Mouse (Mus musculus): ENCODE measurements around the gene Disp1. TPM values are rescaled to one million over a fixed set of nuclear protein-coding genes. Genes with fewer than 3 reads are reported as not detected.
A peak's percentile ranks its signal among the peaks of the same experiment; 100 is the strongest.

Gene Disp1
- polyA plus RNA-seq, 1 experiment = 5.8 TPM

- H3K4me3 ChIP-seq (ENCODE audit: control insufficient read depth, low read depth, low read length) = peak overlapping the region; percentile 29
- TF ChIP-seq CTCF (IDR thresholded peaks at IDR 0.05; ENCODE audit: control insufficient read depth, insufficient read depth, insufficient replicate concordance, low read depth, low read length) = no peak
- no peak for TF ChIP-seq POLR2A (IDR thresholded peaks at IDR 0.05; ENCODE audit: control insufficient read depth, low read depth, low read length)
- no peaks in the 10 kb centered on the region for H3K27me3 ChIP-seq (ENCODE audit: control insufficient read depth, insufficient read depth, low read length)
- no peaks in the 10 kb centered on the region for H3K4me1 ChIP-seq (ENCODE audit: control insufficient read depth, insufficient read depth, low read length)
- no peaks in the 10 kb centered on the region for H3K36me3 ChIP-seq (ENCODE audit: control insufficient read depth, insufficient read depth, low read length)
- no peak overlapping the region for H3K27ac ChIP-seq (ENCODE audit: control insufficient read depth, insufficient read depth, low read depth, low read length)
These were observed 42.0 kb downstream of the Disp1 start for GRCm38 (mm10) chr1:183179316-183179715.

- TF ChIP-seq POLR2A (IDR thresholded peaks at IDR 0.05; ENCODE audit: control insufficient read depth, low read depth, low read length) (no peak), CTCF (IDR thresholded peaks at IDR 0.05; ENCODE audit: control insufficient read depth, insufficient read depth, insufficient replicate concordance, low read depth, low read length) (no peak)
- Histone ChIP-seq H3K27me3 (ENCODE audit: control insufficient read depth, insufficient read depth, low read length) (no peaks in the 10 kb centered on the region), H3K36me3 (ENCODE audit: control insufficient read depth, insufficient read depth, low read length) (no peaks in the 10 kb centered on the region), H3K27ac (ENCODE audit: control insufficient read depth, insufficient read depth, low read depth, low read length) (no peak overlapping the region), H3K4me1 (ENCODE audit: control insufficient read depth, insufficient read depth, low read length) (no peaks in the 10 kb centered on the region), H3K4me3 (ENCODE audit: control insufficient read depth, low read depth, low read length) (no peak overlapping the region; the same call in 1 of the 2 replicates)
These were observed 46.1 kb downstream of the Disp1 start for GRCm38 (mm10) chr1:183175236-183175635.

DNA sequence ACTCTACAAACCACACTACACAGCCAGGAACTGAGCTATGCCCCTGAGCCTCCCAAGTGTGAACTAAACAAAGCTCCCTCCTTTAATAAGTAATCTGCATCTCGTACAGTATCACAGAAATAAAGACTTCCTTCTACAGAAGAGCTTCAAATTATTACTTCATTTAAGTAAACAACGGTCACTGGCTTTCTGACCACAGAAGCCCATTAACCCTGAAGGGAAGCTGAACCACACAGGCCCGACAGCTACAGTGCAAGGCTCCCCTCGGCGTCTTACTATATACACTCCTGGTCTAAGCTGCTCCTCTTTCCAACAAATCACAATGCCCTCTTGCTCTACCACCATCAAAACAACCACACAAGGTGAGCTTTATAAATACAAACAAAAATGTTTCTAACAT, 50.2 kb downstream of the Disp1 start:
- TF ChIP-seq POLR2A (IDR thresholded peaks at IDR 0.05; ENCODE audit: control insufficient read depth, low read depth, low read length) = no peak
- no peak for TF ChIP-seq CTCF (IDR thresholded peaks at IDR 0.05; ENCODE audit: control insufficient read depth, insufficient read depth, insufficient replicate concordance, low read depth, low read length)
- Histone ChIP-seq H3K27me3 (ENCODE audit: control insufficient read depth, insufficient read depth, low read length) (no peaks in the 10 kb centered on the region), H3K4me1 (ENCODE audit: control insufficient read depth, insufficient read depth, low read length) (no peaks in the 10 kb centered on the region), H3K36me3 (ENCODE audit: control insufficient read depth, insufficient read depth, low read length) (no peaks in the 10 kb centered on the region), H3K4me3 (ENCODE audit: control insufficient read depth, low read depth, low read length) (no peak overlapping the region), H3K27ac (ENCODE audit: control insufficient read depth, insufficient read depth, low read depth, low read length) (no peak overlapping the region)

- no peaks in the 10 kb centered on the region for H3K4me1 ChIP-seq (ENCODE audit: control insufficient read depth, insufficient read depth, low read length)
- H3K4me3 ChIP-seq (ENCODE audit: control insufficient read depth, low read depth, low read length) = no peak overlapping the region
- no peak overlapping the region for H3K27ac ChIP-seq (ENCODE audit: control insufficient read depth, insufficient read depth, low read depth, low read length)
- no peaks in the 10 kb centered on the region for H3K27me3 ChIP-seq (ENCODE audit: control insufficient read depth, insufficient read depth, low read length)
- no peaks in the 10 kb centered on the region for H3K36me3 ChIP-seq (ENCODE audit: control insufficient read depth, insufficient read depth, low read length)
- TF ChIP-seq POLR2A (IDR thresholded peaks at IDR 0.05; ENCODE audit: control insufficient read depth, low read depth, low read length) = no peak
- no peak for TF ChIP-seq CTCF (IDR thresholded peaks at IDR 0.05; ENCODE audit: control insufficient read depth, insufficient read depth, insufficient replicate concordance, low read depth, low read length)
These were observed 52.9 kb downstream of the Disp1 start for GRCm38 (mm10) chr1:183168465-183168864.

DNA sequence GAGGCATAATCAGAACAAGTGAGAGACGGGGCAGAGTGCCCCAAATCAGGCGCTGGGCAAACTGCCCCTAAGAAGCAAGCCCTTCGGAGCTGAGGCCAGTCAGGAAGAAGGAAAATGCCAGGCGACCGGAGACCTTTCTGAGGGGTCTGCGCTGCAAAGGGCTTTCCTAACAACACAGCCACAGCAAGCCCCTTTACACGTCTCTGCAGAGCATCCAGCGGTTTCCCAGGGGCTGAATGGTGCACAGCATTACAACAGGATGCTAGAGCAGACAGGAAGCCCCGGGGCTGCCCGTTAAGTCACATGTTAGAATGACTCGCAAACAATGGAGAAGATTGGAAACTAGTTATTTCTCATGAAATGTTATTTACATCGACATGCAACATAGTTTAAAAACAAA, 53.5 kb downstream of the Disp1 start:
- H3K4me3 ChIP-seq (ENCODE audit: control insufficient read depth, low read depth, low read length) = no peak overlapping the region
- no peak overlapping the region for H3K27ac ChIP-seq (ENCODE audit: control insufficient read depth, insufficient read depth, low read depth, low read length)
- H3K36me3 ChIP-seq (ENCODE audit: control insufficient read depth, insufficient read depth, low read length) = no peaks in the 10 kb centered on the region
- TF ChIP-seq CTCF (IDR thresholded peaks at IDR 0.05; ENCODE audit: control insufficient read depth, insufficient read depth, insufficient replicate concordance, low read depth, low read length) (no peak), POLR2A (IDR thresholded peaks at IDR 0.05; ENCODE audit: control insufficient read depth, low read depth, low read length) (no peak)
- no peaks in the 10 kb centered on the region for H3K27me3 ChIP-seq (ENCODE audit: control insufficient read depth, insufficient read depth, low read length)
- H3K4me1 ChIP-seq (ENCODE audit: control insufficient read depth, insufficient read depth, low read length) = no peaks in the 10 kb centered on the region

DNA sequence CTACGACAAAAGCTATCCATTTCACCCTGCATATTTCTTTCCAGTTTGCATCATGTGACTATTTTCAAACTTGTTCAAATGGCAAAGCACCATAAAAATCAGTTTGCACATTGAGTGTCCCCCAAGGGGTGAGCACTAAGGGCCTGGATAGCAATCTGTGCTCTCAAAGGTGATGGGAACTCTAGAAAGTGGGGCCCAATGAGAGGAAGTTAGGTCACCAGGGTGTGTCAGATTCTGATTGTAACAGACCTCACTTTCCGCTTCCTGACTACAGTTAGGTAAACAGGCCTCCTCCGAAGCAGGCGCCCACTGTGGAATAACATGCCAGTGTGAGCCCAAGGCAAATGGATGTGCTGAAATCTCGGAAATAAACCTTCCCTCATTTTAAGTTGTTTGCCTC, 54.6 kb downstream of the Disp1 start:
- no peaks in the 10 kb centered on the region for H3K36me3 ChIP-seq (ENCODE audit: control insufficient read depth, insufficient read depth, low read length)
- H3K4me3 ChIP-seq (ENCODE audit: control insufficient read depth, low read depth, low read length) = no peak overlapping the region
- H3K27ac ChIP-seq (ENCODE audit: control insufficient read depth, insufficient read depth, low read depth, low read length) = no peak overlapping the region
- TF ChIP-seq CTCF (IDR thresholded peaks at IDR 0.05; ENCODE audit: control insufficient read depth, insufficient read depth, insufficient replicate concordance, low read depth, low read length) (no peak), POLR2A (IDR thresholded peaks at IDR 0.05; ENCODE audit: control insufficient read depth, low read depth, low read length) (no peak)
- H3K27me3 ChIP-seq (ENCODE audit: control insufficient read depth, insufficient read depth, low read length) = no peaks in the 10 kb centered on the region
- no peaks in the 10 kb centered on the region for H3K4me1 ChIP-seq (ENCODE audit: control insufficient read depth, insufficient read depth, low read length)

DNA sequence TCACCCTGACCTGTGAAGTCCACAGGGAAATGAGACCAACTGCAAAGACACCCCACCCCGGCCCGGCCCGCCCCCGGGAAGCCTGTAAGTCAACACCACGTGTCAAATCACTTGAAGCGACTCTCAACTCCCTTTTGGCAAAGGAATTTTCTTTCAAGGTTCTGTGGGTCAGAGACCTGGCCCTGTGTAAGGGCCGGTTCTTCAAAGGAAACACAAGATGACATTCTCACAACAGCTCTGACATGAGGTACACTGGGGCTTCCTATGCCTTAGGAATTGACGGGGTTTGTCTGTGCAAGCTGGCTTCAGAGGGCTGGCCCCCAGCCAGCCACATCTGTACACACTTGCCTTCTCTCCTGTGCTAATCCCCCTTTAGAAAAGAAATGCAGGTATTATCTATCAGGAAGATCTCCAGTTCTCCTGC, 56.7 kb downstream of the Disp1 start:
- Histone ChIP-seq H3K36me3 (ENCODE audit: control insufficient read depth, insufficient read depth, low read length) (no peaks in the 10 kb centered on the region), H3K27ac (ENCODE audit: control insufficient read depth, insufficient read depth, low read depth, low read length) (no peak overlapping the region), H3K4me3 (ENCODE audit: control insufficient read depth, low read depth, low read length) (no peak overlapping the region), H3K27me3 (ENCODE audit: control insufficient read depth, insufficient read depth, low read length) (no peaks in the 10 kb centered on the region), H3K4me1 (ENCODE audit: control insufficient read depth, insufficient read depth, low read length) (no peaks in the 10 kb centered on the region)
- no peak for TF ChIP-seq CTCF (IDR thresholded peaks at IDR 0.05; ENCODE audit: control insufficient read depth, insufficient read depth, insufficient replicate concordance, low read depth, low read length)
- TF ChIP-seq POLR2A (IDR thresholded peaks at IDR 0.05; ENCODE audit: control insufficient read depth, low read depth, low read length) = no peak

DNA sequence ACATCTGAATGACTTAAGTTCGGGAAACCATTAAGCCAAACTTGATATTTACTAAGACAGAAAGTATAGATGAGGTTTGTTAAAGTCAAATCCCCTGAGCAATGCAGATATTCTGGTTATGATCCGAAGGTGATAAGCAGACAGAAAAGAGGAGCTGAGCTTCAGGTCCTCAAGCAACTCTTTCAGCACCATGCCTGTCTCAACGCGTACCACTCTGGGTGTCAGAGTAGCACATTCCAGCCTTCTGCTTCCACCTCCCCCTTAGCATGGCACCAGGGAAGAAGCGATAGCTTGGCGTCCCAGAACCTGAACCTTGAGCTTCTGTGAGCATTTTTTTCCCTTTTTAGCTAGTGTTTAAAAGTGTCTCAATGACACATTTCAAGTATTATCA, 57.1 kb downstream of the Disp1 start:
- H3K36me3 ChIP-seq (ENCODE audit: control insufficient read depth, insufficient read depth, low read length) = no peaks in the 10 kb centered on the region
- H3K27ac ChIP-seq (ENCODE audit: control insufficient read depth, insufficient read depth, low read depth, low read length) = no peak overlapping the region
- no peaks in the 10 kb centered on the region for H3K27me3 ChIP-seq (ENCODE audit: control insufficient read depth, insufficient read depth, low read length)
- no peak overlapping the region for H3K4me3 ChIP-seq (ENCODE audit: control insufficient read depth, low read depth, low read length)
- no peaks in the 10 kb centered on the region for H3K4me1 ChIP-seq (ENCODE audit: control insufficient read depth, insufficient read depth, low read length)
- TF ChIP-seq POLR2A (IDR thresholded peaks at IDR 0.05; ENCODE audit: control insufficient read depth, low read depth, low read length) (no peak), CTCF (IDR thresholded peaks at IDR 0.05; ENCODE audit: control insufficient read depth, insufficient read depth, insufficient replicate concordance, low read depth, low read length) (no peak)

All from testis, adult 2 months (tissue).